Mouse (Mus musculus) stomach, postnatal 0 days (tissue): Measurements from ENCODE around the gene Mfsd5.

Experiments
- CTCF ChIP-seq: IDR thresholded peaks from 2 replicates; pipeline ENCODE4 v1.5.1; 2016; ENCODE audit warnings: antibody characterized with exemption, low read depth, mild to moderate bottlenecking, moderate library complexity
- EP300 ChIP-seq: optimal IDR thresholded peaks from 2 replicates; pipeline ENCODE3; 2016; ENCODE audit warnings: antibody characterized with exemption

- TF ChIP-seq CTCF = no peak
- TF ChIP-seq EP300 = no peak
Observed at GRCm38 (mm10) chr15:102278726-102279091, 545 bp upstream of the Mfsd5 start.
